Mouse (Mus musculus) gastrocnemius, adult 2 months (tissue): ENCODE data around the gene Dab1. TPM values are rescaled to one million over a fixed set of nuclear protein-coding genes. Genes with fewer than 3 reads are reported as not detected.

Experiments used
- DNase-seq: peaks from one replicate; pipeline ENCODE4 v3.0.0; 2022
- H3K27ac ChIP-seq: fragments of 200-600 bp; 2 replicates; pipeline ENCODE4 v1.8.1; 2022; ENCODE audit warnings: mild to moderate bottlenecking
- H3K4me3 ChIP-seq: fragments of 200-600 bp; 2 replicates; pipeline ENCODE4 v1.8.1; 2022; ENCODE audit warnings: mild to moderate bottlenecking, moderate library complexity
- CTCF ChIP-seq: fragments of 200-600 bp; IDR thresholded peaks from 2 replicates; pipeline ENCODE4 v1.8.1; 2022; ENCODE audit warnings: antibody characterized with exemption, mild to moderate bottlenecking, moderate library complexity
- intact Hi-C: fragments of 180-260 bp; cut with DNase I; formaldehyde crosslinking; loops from one replicate; pipeline ENCODE4 v1.15.1; 2025
- total RNA-seq, 2 experiments: library from RNA; stranded (reverse); gene quantifications; 2 replicates each; pipeline ENCODE4 v1.2.3; 2021

Dab1 gene
- total RNA-seq, 2 experiments from 2014 or later, result 0.05 to 0.25 TPM

- H3K4me3 ChIP-seq, result no peak overlapping the region
- no peak for TF ChIP-seq CTCF
- no peak overlapping the region for H3K27ac ChIP-seq
- intact Hi-C loops, result no loop called here
- no peak for DNase-seq
Observed at GRCm38 (mm10) chr4:104723527-104724045, 1104.4 kb downstream of the Dab1 start.

GRCm38 (mm10) chr4:104724258-104724657 lies 1105.1 kb downstream of the Dab1 start:
- no peak for TF ChIP-seq CTCF
- H3K27ac ChIP-seq, result no peak overlapping the region
- intact Hi-C loops, result no loop called here
- DNase-seq, result no peak
- no peak overlapping the region for H3K4me3 ChIP-seq

GRCm38 (mm10) chr4:104725673-104726072 lies 1106.5 kb downstream of the Dab1 start:
- DNase-seq, result no peak
- Histone ChIP-seq H3K4me3 (no peak overlapping the region), H3K27ac (no peak overlapping the region)
- intact Hi-C loops, result no loop called here
- TF ChIP-seq CTCF, result peak; percentile 43

GRCm38 (mm10) chr4:104729185-104729584 lies 1110.0 kb downstream of the Dab1 start:
- no peak for TF ChIP-seq CTCF
- intact Hi-C loops, result no loop called here
- Histone ChIP-seq H3K4me3 (no peak overlapping the region), H3K27ac (no peak overlapping the region)
- no peak for DNase-seq

- DNase-seq, result no peak
- H3K4me3 ChIP-seq, result no peak overlapping the region
- no peak for TF ChIP-seq CTCF
- intact Hi-C loops, result no loop called here
- no peak overlapping the region for H3K27ac ChIP-seq
Observed at GRCm38 (mm10) chr4:104746500-104746899, 1127.3 kb downstream of the Dab1 start.

DNA sequence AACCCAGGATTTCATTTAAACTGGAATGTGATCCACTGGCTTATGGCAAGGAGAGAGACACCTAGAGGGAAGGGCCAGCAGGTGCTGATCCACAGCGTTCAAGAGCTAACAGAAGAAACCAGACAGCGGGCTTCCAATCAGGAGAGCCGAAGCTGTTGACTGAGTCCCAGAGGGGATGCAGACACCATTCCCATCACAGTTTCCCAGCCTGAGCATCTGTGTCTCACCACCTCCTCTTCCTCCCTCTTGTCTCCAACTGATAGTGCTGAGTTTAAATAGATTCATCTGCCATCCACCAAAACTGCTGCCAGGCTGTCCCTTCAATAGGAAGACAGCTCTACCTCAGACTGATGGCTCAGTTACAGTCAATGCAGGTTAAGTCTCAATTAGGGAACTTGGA lies 1134.9 kb downstream of the Dab1 start:
- H3K27ac ChIP-seq, result no peak overlapping the region
- DNase-seq, result no peak
- intact Hi-C loops, result no loop called here
- no peak overlapping the region for H3K4me3 ChIP-seq
- no peak for TF ChIP-seq CTCF

GRCm38 (mm10) chr4:104760878-104761624 lies 1141.9 kb downstream of the Dab1 start:
- H3K4me3 ChIP-seq, result no peak overlapping the region
- intact Hi-C loops, result no loop called here
- TF ChIP-seq CTCF, result no peak
- H3K27ac ChIP-seq, result no peak overlapping the region
- no peak for DNase-seq

GRCm38 (mm10) chr4:104766065-104766464 lies 1146.9 kb downstream of the Dab1 start, which contains the start of gene C8b:
Gene C8b (plus strand): TSS chr4:104766317.
- intact Hi-C loops, result no loop called here
- no peak within 1 kb of the TSS for H3K27ac ChIP-seq
- no peak for DNase-seq
- TF ChIP-seq CTCF, result no peak
- no peak within 1 kb of the TSS for H3K4me3 ChIP-seq

DNA sequence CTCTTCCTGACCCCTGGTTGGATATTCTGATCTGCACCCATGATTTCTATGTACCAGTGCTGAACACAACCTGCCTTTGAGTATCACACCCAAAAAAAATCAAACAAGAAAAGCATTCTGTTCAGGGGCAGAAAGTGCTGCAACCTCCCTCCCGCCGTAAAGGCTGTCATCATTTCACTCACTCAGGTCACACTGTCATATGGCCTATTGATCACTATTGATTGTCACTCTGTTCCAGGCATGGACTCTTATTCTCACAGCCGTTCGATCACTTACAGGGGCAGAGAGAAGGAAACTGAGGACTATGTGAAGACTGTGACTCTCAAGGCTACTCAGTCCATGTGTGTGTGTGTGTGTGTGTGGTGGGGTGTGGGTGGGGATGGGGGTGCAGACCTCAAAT lies 1149.0 kb downstream of the Dab1 start:
- no peak overlapping the region for H3K4me3 ChIP-seq
- intact Hi-C loops, result no loop called here
- TF ChIP-seq CTCF, result no peak

GRCm38 (mm10) chr4:104769602-104770001 lies 1150.4 kb downstream of the Dab1 start:
- Histone ChIP-seq H3K27ac (no peak overlapping the region), H3K4me3 (no peak overlapping the region)
- TF ChIP-seq CTCF, result no peak
- intact Hi-C loops, result no loop called here
- DNase-seq, result no peak

More for the DNA sequence above, 1149.0 kb downstream of the Dab1 start:
- no peak for DNase-seq
- no peak overlapping the region for H3K27ac ChIP-seq

DNA sequence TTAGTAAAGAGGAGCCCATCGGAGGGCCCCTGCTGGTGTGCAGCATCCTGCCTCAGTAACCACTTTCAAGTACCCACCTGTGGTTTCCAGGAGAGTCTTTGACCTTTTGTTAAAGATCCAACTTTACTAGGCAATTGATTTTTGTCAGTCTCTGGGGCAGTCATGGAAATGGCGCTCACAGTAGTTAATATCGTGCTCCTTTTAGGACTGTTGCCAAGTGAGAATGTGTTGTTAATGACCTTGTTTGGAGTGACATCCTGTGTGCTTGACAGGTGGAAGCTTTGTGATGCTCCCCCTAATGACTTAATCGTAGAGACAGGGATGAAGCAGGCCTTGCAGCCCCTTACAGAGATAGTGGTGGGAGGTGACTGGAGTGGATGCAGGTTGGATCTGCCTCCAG lies 1151.2 kb downstream of the Dab1 start:
- intact Hi-C loops, result no loop called here
- no peak overlapping the region for H3K27ac ChIP-seq
- DNase-seq, result no peak
- TF ChIP-seq CTCF, result no peak
- H3K4me3 ChIP-seq, result no peak overlapping the region

DNA sequence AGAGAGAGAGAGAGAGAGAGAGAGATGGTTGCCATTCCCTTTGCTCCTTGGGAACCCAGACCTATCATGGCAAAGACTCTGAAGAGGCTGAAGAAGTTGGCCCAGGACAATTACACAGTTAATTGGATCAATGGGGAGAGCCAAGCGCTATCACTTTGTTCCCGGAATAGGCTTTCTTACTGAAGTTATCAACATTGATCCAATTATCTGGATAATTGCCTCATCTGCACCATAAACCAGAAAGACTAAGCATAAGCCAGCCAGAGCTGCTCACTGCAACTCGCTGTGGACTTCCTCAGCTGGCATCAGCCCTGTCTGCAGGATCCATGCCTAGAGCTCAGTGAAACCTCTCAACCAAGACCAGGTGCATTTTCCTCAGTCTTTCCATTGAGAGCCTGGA lies 1156.4 kb downstream of the Dab1 start:
- DNase-seq, result no peak
- Histone ChIP-seq H3K27ac (no peak overlapping the region), H3K4me3 (no peak overlapping the region)
- no peak for TF ChIP-seq CTCF
- intact Hi-C loops, result no loop called here

GRCm38 (mm10) chr4:104779460-104779859 lies 1160.3 kb downstream of the Dab1 start:
- Histone ChIP-seq H3K4me3 (no peak overlapping the region), H3K27ac (no peak overlapping the region)
- no peak for TF ChIP-seq CTCF
- intact Hi-C loops, result no loop called here
- no peak for DNase-seq

GRCm38 (mm10) chr4:104781441-104781840 lies 1162.3 kb downstream of the Dab1 start:
- intact Hi-C loops, result no loop called here
- Histone ChIP-seq H3K4me3 (no peak overlapping the region), H3K27ac (no peak overlapping the region)
- DNase-seq, result no peak
- TF ChIP-seq CTCF, result no peak
